Mouse (Mus musculus) duodenum, adult 2 months (tissue): ENCODE results near the gene Hectd4. TPM values are rescaled to one million over a fixed set of nuclear protein-coding genes. Genes with fewer than 3 reads are reported as not detected.

ENCODE experiments used
- polyA plus RNA-seq: library from polyadenylated mRNA; depleted of rRNA; stranded (reverse); fragments of >200 nt; gene quantifications from 2 replicates; pipeline ENCODE4 v1.2.3, GENCODE M21; 2012; ENCODE audit warnings: low replicate concordance; rRNA removed

The Hectd4 gene
- 14.4 and 14.7 TPM in 2 replicates for polyA plus RNA-seq

GRCm38 (mm10) chr5:121219980-121220731 lies at the start of gene Hectd4:
TSS of gene Hectd4 (plus strand) at chr5:121220219.

GRCm38 (mm10) chr5:121190836-121191583 lies 29.0 kb upstream of the Hectd4 start, which contains the start of gene Ptpn11:
TSS of gene Ptpn11 (minus strand) at chr5:121191397.

GRCm38 (mm10) chr5:121204132-121205089 lies 15.6 kb upstream of the Hectd4 start, which contains the start of gene Rpl6:
TSS of gene Rpl6 (plus strand) at chr5:121204481.

DNA sequence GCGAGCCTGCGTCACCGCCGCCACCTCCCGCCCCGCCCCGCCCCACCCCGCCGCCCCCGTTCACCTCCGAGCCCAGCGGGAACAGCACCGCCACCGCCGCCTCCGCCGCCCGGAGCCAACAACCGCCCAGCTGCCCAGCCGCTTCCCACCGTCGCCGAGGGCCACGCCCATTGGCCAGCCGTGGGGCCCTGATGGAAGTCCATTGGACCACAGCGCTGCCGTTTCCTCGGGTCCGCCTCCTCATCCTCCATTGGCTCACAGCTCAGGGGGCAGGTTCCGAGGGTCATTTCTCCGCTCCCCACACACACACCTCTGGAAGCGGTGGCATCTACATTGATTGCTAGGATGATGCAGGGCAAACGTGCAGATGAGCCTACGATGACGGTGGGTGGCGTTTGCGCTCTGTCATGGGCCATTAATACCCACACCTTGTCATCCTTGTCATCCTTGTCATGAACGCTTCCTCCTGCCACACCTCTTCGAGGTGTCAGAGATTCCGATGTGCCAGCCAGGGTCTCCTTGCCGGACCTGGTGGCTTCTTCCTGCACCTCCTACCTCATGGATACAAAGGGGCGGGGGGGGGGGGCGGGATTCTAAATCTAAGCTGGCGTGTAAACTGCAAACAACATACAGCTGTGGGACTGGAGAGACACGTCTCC lies 165.6 kb downstream of the Hectd4 start, which contains the start of gene Trafd1:
Trafd1 (minus strand) TSS at position 172 of the 659 bp plus-strand sequence.

GRCm38 (mm10) chr5:121397187-121398145 lies 177.4 kb downstream of the Hectd4 start, which contains the start of gene Naa25:
TSS of gene Naa25 (plus strand) at chr5:121397936.

Other genes starting within 250 kb of the Hectd4 start
- 0.15 and 0.37 TPM in 2 replicates for gene Rph3a, start 210.1 kb upstream of the Hectd4 start, polyA plus RNA-seq
- 9.5 and 10.6 TPM in 2 replicates for gene Ptpn11, start 28.8 kb upstream of the Hectd4 start, polyA plus RNA-seq
- 109 and 131 TPM in 2 replicates for gene Rpl6, start 15.7 kb upstream of the Hectd4 start, polyA plus RNA-seq
- 48.9 and 81.0 TPM in 2 replicates for gene Trafd1, start 165.4 kb downstream of the Hectd4 start, polyA plus RNA-seq
- gene Naa25, start 177.7 kb downstream of the Hectd4 start, polyA plus RNA-seq, result 1.9 and 3.2 TPM in 2 replicates
- 2.0 and 10.1 TPM in 2 replicates for gene Tmem116, start 231.7 kb downstream of the Hectd4 start, polyA plus RNA-seq
- gene Erp29, start 232.3 kb downstream of the Hectd4 start, polyA plus RNA-seq, result 32.4 and 41.9 TPM in 2 replicates